Mouse (Mus musculus) liver, adult 10 weeks (tissue): ENCODE results near the gene Cxcl12. TPM values are rescaled to one million over a fixed set of nuclear protein-coding genes. Genes with fewer than 3 reads are reported as not detected.

Experiments
- polyA plus RNA-seq: library from polyadenylated mRNA; stranded (reverse); fragments of 350-450 nt; fragmentation: Illumina TruSeq; extraction: RNeasy Lipid Tissue Mini Kit (QIAGEN cat#74804); gene quantifications from one replicate; pipeline ENCODE4 v1.2.3, GENCODE M21; 2014; ENCODE audit warnings: low read depth, low replicate concordance

The Cxcl12 gene
- 296 TPM for polyA plus RNA-seq

GRCm38 (mm10) chr6:117168321-117169011 lies at the start of gene Cxcl12:
Cxcl12 (plus strand) TSS chr6:117168535.

